1 mouse cellular context compared by ENCODE assay signal in the genomic region with DNA sequence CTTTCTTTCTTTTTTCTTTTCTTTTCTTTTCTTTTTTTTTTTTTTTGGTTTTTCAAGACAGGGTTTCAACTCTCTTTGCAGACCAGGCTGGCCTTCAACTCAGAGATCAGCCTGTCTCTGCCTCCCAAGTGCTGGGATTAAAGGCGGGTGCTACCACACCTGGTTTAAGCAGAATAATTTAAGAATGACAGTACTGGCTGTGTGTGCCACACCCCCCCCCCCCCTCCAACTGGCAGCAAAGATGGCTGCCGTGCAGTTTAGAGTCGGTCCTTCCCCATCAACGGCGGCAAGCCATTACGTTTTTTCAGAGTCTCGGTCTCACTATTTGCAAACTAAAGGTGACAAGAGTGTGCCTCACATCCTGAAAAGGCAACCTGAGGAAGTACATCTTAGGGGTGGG.
TF ChIP-seq lines count a peak whose summit lies in the region.

No protein-coding gene starts in this region.

TF ChIP-seq in CH12.LX, 34 proteins besides CTCF, POLR2A, EP300 and RAD21 (continued from another document):
- TF ChIP-seq CHD2 (IDR thresholded peaks at IDR 0.05; ENCODE audit: low read length) (no peak), KAT2A (IDR thresholded peaks at IDR 0.05; ENCODE audit: insufficient replicate concordance, low read length) (no peak), MAFK (IDR thresholded peaks at IDR 0.05; ENCODE audit: insufficient replicate concordance, low read length) (no peak), ZMIZ1 (IDR thresholded peaks at IDR 0.05; ENCODE audit: low read depth, low read length) (no peak), MYC (IDR thresholded peaks at IDR 0.05; ENCODE audit: low read depth, low read length) (no peak), ELF1 (IDR thresholded peaks at IDR 0.05; ENCODE audit: low read depth, low read length) (no peak), JUN (IDR thresholded peaks at IDR 0.05; ENCODE audit: insufficient read depth, low read depth, low read length) (no peak), BHLHE40 (IDR thresholded peaks at IDR 0.05; ENCODE audit: low read depth, low read length) (no peak), ZC3H11A (IDR thresholded peaks at IDR 0.05; ENCODE audit: low read depth, low read length) (no peak)
